Mouse (Mus musculus) embryo, embryonic 11 days (tissue): ENCODE measurements at regions not wholly inside any gene's neighbourhood (a gene's known extent, or its start where the extent isn't known, plus 50 kb on each side); places are given as distances from the start of the nearest gene placed in this dataset.

Source experiments
- DNase-seq: peaks from one replicate; pipeline ENCODE4 v3.0.0-alpha.2; 2015

DNA sequence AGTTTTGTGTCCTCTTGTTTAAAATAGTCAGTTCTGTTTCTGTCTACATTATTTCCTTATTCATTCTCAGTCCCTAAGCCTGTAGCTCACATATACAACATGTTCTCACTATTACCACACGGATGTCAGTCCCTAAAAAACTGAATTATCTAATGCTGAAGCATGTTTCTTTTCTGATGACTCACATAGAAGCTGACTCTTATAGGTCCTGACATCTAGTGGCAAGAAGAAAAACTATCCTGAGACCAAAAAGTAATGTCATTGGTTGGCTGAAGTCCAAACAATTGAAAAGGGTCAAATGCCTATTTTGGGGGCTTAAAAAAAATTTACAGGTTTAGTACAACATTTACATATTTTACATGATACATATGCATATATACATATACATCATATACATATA, 551.3 kb upstream of the Tenm3 start:
- DNase-seq = peak; percentile 20

DNA sequence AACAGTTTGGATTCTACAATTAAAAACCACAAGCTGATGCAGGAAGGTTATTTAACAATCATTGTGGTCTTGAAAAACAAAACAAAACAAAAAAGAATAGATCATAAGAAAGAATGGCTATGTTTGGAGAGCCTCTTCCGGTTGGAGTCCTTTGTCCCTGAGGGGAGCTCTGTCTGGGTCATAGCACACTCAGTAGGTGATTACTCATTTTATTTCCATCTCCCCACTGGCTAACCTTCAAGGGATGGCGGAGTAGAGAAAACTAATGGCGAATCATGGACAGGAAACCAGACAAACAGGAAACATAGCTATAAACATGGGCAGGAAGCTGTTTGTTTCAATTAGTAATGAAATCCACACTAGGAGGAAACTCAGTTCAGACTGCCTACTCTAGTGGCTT, 545.8 kb upstream of the Tenm3 start:
- no peak for DNase-seq

DNA sequence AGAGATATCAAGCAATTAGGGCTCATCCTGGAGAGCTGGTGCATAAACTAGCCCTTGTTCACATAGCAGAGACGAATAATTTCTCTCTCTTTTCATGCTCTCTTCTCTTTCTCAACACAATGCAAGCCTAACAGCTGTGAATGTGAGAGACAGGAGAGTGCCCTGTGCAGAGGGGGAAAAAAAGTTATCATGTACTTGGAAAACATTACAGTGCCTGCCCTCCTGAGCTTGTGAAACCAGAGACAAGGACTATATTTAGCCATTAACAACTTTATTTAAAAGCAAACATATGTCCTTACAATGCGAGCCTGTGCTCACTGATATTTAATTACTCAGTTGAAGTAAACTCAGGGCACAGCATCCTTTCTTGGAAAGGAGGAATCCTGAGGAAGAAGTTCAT, 543.8 kb upstream of the Tenm3 start:
- no peak for DNase-seq

DNA sequence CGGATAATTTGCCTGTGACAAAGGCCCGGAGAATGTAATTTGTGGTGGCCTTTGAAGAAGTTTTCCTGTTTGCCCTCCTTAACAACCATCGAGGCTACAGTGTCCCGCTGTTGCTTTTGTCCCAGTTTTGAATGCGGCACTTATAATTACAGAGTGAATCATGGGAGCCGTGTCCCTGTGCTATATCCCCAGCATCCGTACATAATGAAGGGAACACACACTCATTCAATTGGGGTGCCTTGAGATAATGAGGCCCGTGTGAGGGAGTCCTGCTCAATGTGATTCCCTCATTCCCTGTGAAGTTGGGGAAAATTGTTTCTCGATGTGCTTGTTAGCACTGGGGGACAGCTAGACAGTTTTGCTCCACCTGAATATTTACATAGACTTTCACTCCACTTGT, 528.9 kb upstream of the Tenm3 start:
- DNase-seq = no peak

DNA sequence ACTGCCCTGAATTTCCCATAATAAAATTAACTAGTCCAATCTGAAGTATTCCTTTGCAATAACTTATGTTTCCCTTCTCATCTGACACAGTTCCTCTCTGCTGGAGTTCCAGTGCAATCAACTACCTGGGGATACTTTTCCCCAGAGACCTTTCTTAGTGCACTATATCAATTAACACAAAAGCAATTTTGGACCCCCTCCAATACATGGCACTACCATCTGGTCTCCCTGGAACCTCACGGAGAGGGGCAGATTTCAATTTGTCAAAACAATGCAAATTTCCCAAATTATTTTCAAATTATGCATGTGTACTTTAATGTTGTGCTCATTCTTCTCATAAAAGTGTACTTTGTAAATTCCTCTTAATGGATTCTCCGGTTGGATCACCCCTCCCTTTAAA, 518.9 kb upstream of the Tenm3 start:
- no peak for DNase-seq

DNA sequence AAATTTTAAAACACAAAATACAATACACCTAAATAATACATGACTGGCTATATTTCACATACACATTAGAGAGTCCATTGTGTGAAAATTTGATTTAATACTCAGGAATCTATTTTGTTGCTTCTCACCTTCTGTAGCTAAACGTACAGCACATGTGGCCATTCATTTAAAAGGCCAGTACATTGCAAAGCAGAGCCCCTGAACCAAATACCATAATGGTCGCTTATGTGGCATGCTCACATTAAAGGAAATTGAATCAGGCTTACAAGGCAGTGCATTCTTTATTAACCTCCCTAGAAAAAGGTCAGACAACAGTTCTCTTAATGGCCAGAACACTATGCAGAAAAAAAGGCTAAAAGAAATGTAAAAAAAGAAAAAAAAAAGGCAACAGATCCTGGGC, 517.7 kb upstream of the Tenm3 start:
- no peak for DNase-seq

DNA sequence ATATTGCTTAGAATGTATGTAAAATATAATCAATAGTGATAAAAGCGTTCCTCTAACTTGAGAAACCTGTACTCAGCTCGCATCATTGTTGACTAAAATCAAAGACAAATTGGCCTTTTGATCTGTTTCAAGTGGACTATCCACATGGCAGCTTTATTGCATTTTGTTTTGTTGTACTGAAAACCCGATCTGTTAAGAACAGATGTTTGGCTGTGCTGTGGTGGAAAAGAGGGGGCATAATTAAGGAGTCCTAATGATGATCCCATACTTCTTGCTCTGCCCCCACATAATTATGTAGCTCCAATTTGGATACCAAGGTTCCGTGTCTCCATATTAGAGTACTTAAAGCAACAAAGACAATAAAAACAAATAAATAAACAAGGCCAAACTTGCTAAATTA, 516.4 kb upstream of the Tenm3 start:
- DNase-seq = no peak

DNA sequence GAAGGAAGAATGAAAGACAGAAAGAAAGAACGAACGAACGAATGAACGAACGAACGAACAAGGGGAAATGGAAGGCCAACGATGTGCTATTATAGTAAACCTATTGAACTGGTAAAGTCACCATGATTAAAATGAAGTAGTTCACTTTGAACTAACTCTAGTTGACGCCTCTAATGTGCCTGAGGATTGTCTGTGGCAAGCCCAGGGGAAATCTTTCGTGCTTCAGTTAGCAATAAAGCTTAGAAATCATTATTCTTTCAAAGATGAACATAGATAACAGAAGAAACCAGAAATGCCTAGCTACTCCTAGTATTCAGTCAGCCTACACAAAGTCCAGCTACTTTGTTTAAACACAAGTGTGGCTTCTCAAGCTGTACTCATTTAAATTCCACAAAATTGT, 515.9 kb upstream of the Tenm3 start:
- DNase-seq = no peak

DNA sequence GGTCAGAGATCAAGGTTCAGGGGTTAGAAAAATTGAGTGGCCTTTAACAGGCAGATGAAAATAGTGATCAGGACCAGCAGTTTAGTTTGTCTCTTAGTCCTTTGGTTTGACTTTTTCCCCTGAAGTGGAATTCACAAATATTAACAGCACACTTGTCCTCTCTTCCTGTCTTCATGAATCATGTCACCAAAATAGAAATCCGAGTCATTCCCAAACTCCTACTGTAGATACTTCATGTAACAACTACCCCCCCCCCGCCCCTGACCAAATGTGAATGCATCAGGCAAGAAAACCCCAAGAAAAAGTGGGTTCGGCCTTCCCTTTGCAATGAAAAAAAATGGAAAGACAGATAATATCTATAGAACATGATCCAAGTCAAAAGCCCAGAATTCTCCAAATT, 504.9 kb upstream of the Tenm3 start:
- DNase-seq = no peak

DNA sequence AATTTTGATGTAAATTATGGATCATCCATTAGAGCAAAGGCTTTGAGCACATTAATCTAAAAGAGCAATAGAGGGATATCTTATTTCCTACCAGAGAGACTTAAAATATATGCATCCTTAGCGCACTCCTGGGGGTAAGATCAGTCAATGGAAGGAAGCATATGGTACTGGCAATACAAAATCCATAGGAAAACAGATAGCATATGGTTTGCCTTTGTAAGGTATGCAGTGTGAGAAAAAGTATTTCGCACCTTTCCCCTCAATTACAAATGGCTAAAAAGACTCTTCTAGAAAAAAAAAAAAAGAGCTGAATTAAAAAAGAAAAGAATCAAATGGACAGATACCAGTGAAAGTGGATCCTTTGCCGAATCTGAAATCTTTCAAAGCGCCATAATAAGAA, 495.0 kb upstream of the Tenm3 start:
- DNase-seq = no peak

DNA sequence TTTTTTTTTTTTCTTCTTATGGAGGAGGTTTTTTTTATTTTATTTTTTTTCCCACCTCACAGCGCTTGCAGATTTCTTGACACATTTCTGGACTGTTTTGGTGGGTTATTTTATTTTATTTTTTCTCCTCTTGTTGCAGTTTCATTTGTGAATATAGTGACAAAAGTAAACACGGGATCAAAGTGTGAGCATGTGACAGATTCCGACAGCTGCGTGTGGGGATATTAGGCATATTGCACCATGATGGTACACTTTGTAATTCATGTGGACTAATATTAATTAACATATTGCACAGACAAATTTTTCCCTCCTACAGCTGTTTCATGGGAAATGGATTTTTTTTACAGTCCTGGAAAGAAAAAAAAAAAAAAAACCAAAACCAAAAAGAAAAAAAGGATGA, 483.2 kb upstream of the Tenm3 start:
- no peak for DNase-seq

DNA sequence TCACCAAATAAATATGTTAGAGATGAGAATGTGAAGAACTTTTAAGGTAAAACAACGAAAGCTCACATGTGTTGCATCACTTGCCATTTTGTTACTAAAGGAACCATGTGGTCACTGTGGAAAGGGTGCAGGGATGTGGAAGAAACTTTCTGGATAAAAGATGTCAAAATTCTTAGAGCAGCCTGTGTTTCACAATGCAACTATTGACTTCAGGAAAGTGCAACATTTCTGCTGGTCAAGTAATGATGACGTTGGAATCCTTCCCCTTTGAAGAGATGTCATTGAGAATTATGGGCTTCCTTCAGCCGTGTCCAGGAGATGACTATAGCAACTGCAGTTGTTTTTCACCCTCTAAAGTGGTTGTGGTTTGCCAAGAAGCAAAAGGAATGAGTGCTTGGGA, 477.7 kb upstream of the Tenm3 start:
- no peak for DNase-seq

DNA sequence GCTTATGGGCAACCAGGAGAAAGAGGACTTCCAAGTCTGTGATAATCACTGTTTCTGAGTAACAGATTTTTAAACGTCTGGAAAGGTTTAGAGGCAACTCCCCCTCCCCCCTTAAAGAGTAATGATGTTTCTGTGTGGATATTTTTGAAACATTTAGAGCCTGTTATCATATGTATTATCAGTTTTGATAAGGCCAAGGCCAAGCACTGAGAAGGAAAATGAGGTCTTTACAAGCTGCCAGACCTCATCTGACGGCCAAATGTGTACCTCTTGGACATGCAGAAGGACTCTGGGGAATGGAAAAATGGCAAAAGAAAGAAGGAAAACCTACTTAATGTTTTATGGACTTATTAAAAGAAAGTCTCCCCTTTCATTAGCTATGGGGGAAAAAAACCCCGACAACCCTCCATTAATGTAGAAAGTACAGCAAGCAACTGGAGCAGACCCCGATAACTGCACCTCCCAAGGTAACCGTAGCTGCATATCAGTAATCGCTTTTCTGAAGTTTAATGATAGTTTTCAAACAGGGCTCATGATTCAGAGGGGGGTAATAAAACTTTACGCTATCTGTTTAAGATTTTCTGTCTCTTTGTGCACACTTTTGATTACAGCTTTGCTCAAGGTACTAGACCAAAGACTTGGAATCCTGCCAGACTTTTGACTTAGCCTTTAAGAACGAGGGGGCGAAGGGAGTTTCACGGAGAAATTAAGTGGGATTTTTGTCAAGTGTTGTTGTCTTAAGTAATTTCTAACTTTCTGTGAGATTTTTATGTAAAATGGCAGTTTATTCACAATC, 469.9 kb upstream of the Tenm3 start:
- peak; percentile 24 for DNase-seq

DNA sequence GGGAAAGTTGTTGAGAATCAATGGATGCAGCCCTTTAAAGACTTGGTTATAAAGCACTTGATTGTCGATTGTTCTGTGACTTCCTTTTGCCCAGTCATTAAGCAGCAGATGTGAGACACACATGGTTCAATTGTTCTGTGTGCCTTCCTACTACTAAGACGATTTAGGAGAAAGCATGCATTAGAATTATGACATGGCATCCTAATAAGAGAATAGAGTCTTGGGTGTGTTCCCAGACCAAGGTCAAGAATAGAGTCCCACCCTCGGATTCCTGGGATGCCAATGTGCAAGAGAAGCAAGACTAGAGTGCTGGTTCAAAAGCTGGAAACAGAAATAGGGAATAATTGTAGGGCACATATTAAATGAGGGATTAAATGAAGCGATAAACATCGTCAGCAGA, 469.1 kb upstream of the Tenm3 start:
- DNase-seq = no peak

DNA sequence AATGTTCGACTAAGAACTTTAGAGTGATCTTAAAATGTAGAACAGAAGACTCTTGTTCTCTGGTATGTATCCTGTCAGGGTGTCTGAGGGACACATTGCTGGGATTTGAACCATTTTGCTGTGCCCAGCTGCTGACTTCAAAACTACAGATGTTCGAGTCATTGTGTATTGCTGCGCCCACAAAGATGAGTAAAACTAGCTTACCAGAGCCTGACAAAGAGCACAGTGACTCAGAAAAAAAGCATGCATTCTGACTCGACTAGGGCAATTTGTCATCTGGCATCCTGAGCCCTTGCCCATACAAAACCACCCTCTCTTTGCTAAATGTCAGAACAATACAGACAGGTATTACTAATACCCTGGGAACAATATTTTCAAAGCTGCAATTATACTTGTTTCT, 438.6 kb upstream of the Tenm3 start:
- DNase-seq = no peak

DNA sequence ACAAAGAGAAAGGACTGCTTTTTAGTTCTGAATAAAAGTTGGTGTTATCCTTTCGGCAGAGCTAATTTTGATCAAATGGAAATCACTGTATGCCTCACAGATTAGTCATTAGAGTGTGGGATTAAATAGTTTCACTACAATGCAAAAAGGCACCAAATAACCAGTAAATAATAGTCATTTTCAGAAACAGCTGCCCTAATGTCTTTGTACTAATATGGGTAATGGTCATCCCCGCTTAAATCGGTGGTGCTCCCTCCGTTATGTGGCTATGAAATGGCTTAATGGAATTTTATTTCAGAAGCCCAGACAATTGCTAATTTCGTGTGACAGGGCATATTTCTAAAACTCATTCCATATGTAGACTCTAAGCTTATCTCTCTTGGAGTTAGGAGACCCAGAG, 437.5 kb upstream of the Tenm3 start:
- DNase-seq = no peak

DNA sequence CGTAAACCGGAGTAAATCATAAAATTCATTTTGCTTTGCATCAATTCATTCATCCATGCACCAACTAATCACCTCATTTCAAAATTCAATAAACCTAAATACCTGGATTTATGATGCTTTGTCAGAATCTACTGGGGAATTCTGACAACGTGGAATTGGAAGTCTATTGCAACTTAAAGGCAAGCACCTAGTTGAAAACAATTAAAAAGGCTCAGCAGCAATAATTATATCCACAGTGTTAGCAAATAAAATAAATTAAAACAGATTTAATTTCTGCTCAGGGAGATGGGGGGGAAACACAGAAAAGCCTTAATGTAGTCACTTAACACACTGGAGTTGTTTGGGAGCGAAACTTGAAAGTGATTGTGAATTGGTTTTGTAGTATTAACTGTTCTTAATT, 430.3 kb upstream of the Tenm3 start:
- no peak for DNase-seq

DNA sequence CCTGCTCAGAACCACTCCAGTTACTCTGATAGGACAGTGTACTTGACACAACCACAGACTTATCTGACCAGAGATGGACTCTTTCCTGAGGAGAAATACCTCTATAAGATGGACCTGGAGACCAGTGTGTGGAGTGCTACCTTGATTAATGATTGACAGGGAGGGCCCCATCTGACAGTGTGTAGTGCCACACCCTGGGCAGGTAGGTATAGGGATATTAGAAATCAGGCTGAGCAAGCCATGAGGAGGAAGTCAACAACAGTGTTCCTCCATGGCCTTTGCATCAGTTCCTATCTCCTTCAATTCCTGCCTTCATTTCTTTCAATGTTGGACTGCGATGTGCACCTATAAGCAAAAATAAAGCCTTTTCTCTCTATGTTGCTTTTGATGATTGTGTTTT, 429.4 kb upstream of the Tenm3 start:
- DNase-seq = no peak

DNA sequence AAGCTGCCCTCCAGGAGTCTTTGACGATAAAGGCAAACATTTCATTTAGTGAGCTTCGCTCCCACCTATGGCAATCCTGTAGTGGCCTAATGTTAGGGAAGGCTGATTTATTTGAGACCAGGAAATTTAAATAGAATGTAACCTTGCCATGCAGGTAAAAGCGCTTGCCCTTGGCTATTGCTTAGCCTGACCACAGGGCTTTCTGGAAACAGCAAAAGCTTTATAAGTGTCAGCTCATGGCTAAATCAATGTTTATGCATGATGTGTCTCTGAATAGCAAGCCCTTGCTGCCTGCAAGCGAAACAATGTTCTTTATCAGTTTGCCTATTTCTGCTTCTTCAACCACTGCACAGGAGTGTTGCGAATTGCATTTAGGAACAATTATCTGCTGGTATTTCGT, 419.7 kb upstream of the Tenm3 start:
- DNase-seq = no peak

DNA sequence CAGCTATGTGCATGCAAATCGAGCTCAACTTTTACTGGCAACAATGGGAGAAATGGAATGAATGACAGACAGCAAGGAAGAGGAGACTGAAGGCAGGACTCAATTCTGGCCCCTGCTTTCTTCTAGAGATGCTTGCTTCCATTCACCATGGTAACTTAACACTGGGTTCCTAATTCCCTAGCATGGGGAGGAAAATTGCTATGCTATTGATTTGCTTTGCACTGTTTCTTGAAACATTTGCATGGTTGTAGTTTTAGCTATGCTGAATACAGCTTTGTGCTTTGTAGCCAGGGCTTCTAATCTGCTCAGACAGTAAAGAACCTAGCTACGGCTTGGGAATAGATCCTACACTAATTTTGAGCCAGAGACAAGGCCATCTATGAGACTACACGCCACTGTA, 419.0 kb upstream of the Tenm3 start:
- DNase-seq = peak; percentile 27

DNA sequence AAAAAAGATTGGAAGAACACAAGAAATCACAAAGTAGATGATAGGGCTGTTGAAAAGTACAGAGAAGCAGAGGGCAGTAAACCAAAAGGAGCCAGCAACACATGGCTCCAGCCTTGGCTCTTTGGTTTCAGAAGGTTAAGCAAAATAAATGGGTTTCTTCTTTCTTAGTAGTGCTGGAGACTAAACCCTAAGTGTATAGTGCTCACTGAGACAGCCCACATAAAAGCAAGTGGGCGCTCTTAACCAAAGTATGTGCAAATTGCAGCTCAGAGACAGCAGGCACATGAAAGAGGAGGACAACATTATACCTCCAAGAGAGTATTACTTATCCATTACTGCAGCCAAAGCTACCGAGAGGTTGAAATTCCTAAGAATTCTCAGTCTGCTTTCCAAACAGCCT, 412.2 kb upstream of the Tenm3 start:
- DNase-seq = no peak

DNA sequence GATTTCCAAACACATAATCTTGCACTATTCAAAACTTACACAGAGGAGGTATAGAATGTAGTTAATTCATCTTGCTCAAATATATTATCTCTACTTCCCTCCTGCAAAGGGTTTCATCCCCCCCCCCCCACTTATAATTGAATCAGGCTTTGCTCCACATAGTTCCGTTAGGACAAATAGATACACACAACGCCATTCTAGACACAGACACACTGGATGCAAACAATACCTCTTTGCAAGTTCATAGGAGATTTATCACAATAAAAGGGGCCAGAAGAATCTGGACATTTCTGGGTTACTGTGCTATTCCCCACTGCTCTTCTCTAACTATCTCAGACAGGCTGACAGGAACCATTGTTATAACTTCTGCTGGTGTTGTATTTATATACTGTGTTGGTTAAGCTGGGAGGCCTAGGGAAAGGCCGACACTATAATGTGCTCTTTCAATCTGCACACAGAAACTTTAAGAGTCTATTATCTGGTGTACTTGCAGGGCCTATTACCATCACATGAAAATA, 410.6 kb upstream of the Tenm3 start:
- no peak for DNase-seq

DNA sequence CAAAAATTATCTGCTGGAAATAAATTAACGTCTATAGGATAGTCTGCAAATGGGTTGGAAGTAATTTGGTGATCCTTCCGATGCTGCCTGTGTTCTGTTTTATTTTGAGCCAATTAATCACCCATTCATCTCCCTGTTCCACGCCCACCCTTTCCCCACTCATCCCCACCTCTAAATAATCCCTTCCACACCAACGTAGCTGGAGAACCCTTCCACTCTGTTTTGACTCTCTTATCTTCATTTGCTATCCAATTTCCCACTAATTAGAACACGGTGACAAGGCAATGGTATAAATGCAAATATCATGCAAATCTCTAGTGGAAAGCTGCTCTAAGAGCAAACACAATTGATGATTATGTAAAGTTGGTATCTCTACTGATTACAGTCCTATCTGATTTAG, 399.3 kb upstream of the Tenm3 start:
- DNase-seq = no peak

DNA sequence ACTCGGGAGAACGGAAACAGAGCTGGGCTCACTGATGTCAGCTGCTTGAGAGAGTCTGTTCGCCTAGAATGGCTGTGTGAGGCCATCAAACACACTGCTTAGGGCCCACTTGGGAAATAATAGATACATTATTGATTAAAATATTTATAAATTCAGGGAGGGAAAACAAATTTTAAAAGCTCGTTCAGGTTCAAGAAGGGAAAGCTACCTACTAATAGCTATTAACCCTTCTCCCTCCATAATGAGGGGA, 393.0 kb upstream of the Tenm3 start:
- no peak for DNase-seq

DNA sequence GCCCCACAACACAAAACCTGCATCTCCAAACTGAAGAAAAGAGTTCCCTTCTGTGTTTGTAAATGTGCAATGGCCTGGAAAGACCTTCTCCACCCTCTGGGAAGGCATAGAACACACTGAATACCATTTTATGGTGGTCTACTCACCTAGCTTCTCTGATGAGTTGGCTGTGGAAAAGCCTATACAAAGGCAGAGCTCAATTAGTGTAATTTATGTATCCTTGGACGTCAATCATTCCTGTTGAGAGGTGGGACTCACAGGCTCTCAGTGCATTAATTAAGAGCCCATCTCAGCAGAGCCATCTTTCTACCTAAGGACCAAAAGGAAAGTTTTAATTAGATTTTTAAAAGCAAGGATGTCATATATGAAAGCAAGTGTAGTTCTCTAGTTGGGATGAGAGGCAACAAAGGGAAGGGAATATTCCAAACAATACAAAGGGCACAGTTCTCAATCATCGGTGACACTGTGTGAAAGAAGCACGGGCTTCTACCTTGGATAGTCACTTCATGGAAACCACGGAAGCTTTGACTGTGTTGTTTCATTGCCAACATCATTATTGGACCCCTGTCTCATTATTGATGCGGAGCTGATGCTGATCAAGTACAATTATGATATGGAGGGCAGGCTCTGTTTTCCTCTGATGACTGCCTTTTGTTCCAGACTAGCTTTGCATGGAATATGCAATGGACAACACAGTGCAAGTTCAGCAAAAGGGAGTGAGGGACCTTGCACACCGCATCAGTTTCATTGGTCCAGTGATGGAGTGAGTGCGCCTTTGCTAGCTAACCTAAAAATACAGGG, 392.5 kb upstream of the Tenm3 start:
- DNase-seq = no peak
